Mouse (Mus musculus): Measurements from ENCODE around the gene Kif1b. TPM values are rescaled to one million over a fixed set of nuclear protein-coding genes. Genes with fewer than 3 reads are reported as not detected.

Gene Kif1b
- polyA plus RNA-seq, 1 experiment from 2014 or later: 5.5 TPM

DNA sequence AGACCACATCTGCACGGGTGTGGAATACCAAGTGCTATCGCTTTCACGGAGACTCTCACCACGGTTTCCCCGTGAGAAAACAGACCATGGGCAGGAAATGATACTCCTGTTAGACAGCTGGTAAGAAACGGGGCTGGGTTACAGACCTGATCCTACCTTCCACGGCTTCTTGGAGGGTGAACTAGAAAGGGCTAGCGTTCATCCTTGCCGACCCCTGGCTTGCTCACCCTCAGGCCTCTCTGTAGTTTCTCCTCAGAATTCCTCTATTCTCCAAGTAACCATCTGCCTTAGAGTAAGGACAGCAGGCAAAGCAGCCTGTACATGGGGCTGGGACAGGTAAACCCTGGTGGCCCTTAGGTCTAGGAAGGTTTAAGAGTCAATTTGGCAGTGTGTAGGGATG, 158.3 kb downstream of the Kif1b start:
- peak overlapping the region; percentile 58 for H3K27ac ChIP-seq (ENCODE audit: low read length)
- no peak overlapping the region for H3K9ac ChIP-seq (ENCODE audit: low read depth, low read length)
- peaks cover 14% of the 10 kb centered on the region for H3K4me1 ChIP-seq (ENCODE audit: control insufficient read depth, low read depth, low read length)
- ATAC-seq (ENCODE audit: low read depth): no peak
- no peaks in the 10 kb centered on the region for H3K9me3 ChIP-seq (replicated peaks; ENCODE audit: control insufficient read depth, low read length)
- H3K36me3 ChIP-seq (ENCODE audit: control insufficient read depth, insufficient read depth): peaks cover 19% of the 10 kb centered on the region
- H3K4me3 ChIP-seq (ENCODE audit: low read depth, low read length): no peak overlapping the region
- no peak overlapping the region for H3K4me2 ChIP-seq (ENCODE audit: low read depth, low read length)
- H3K27me3 ChIP-seq (ENCODE audit: control insufficient read depth, insufficient read depth, low read depth, low read length): no peaks in the 10 kb centered on the region
- 60% methylated on average over 9 of the region's 9 CpGs for WGBS (ENCODE audit: insufficient replicate concordance)

DNA sequence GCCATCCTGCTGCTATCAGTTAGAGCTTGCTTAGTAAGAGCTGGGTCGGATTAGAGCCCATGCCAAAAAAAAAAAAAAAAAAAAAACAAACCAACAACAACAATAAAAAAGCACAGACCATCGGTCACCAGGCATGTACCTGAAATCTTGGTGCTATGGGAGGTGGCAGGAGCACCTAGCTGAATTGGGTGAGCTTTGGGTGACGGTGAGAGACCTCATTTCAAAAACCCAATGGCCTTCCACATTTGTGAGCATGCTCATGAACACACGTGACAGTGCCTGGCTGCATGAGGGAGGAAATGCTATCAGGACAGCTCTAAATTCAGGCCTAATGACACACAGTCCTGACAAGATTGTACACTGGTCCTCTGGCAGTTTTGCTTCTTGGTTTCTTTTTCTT, 159.4 kb downstream of the Kif1b start:
- Histone ChIP-seq H3K27me3 (ENCODE audit: control insufficient read depth, insufficient read depth, low read depth, low read length) (no peaks in the 10 kb centered on the region), H3K4me2 (ENCODE audit: low read depth, low read length) (no peak overlapping the region), H3K9me3 (replicated peaks; ENCODE audit: control insufficient read depth, low read length) (no peaks in the 10 kb centered on the region), H3K27ac (ENCODE audit: low read length) (no peak overlapping the region), H3K4me3 (ENCODE audit: low read depth, low read length) (no peak overlapping the region), H3K36me3 (ENCODE audit: control insufficient read depth, insufficient read depth) (peaks cover 12% of the 10 kb centered on the region), H3K4me1 (ENCODE audit: control insufficient read depth, low read depth, low read length) (peaks cover 14% of the 10 kb centered on the region), H3K9ac (ENCODE audit: low read depth, low read length) (no peak overlapping the region)
- WGBS (ENCODE audit: insufficient replicate concordance): 50% methylated on average over 4 of the region's 4 CpGs
- ATAC-seq (ENCODE audit: low read depth): no peak

DNA sequence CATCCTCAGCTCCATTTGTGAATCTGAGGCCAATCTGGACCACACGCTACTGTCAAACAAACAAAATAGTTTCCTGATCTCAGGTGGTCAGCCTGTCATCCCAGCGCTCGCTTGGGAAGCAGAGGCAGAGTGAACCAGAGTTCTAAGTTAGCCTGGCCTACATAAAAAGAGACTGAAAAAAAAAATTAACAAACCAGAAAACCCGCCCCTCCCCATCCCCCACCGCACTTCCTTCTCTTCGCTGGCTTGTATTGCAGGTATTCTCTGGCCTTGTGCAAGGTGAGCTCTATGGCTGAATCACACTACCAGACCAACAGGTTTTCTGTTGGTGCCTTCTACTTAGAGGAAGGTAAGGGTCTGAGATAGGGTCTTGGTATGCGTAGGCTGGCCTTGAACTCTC, 160.0 kb downstream of the Kif1b start:
- no peaks in the 10 kb centered on the region for H3K9me3 ChIP-seq (replicated peaks; ENCODE audit: control insufficient read depth, low read length)
- peaks cover 14% of the 10 kb centered on the region for H3K4me1 ChIP-seq (ENCODE audit: control insufficient read depth, low read depth, low read length)
- WGBS (ENCODE audit: insufficient replicate concordance): 48% methylated on average over 7 of the region's 7 CpGs
- H3K9ac ChIP-seq (ENCODE audit: low read depth, low read length): no peak overlapping the region
- H3K27ac ChIP-seq (ENCODE audit: low read length): no peak overlapping the region
- peaks cover 8% of the 10 kb centered on the region for H3K36me3 ChIP-seq (ENCODE audit: control insufficient read depth, insufficient read depth)
- no peaks in the 10 kb centered on the region for H3K27me3 ChIP-seq (ENCODE audit: control insufficient read depth, insufficient read depth, low read depth, low read length)
- ATAC-seq (ENCODE audit: low read depth): no peak
- H3K4me3 ChIP-seq (ENCODE audit: low read depth, low read length): no peak overlapping the region
- no peak overlapping the region for H3K4me2 ChIP-seq (ENCODE audit: low read depth, low read length)

DNA sequence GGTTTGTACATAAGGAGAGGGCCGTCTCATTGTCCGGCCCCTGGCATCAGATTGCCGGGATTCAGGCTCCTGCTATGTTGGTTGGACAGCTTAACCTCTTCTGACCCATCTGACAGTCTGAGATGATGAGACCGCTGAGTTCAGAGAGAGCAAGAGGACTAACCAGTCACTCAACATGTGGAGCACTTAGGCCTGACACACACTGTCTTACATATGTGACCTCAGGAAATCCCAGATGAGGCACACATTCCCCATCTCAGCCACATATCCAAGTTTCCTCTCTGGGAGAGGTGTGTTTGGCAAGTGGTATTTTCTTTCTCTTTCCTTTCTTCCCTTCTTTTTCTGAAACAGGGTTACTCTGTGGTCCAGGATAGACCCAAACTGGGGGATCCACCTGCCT, 162.3 kb downstream of the Kif1b start:
- Histone ChIP-seq H3K9ac (ENCODE audit: low read depth, low read length) (no peak overlapping the region), H3K27ac (ENCODE audit: low read length) (no peak overlapping the region), H3K4me1 (ENCODE audit: control insufficient read depth, low read depth, low read length) (peaks cover 8% of the 10 kb centered on the region), H3K27me3 (ENCODE audit: control insufficient read depth, insufficient read depth, low read depth, low read length) (no peaks in the 10 kb centered on the region), H3K36me3 (ENCODE audit: control insufficient read depth, insufficient read depth) (no peaks in the 10 kb centered on the region), H3K4me2 (ENCODE audit: low read depth, low read length) (no peak overlapping the region), H3K9me3 (replicated peaks; ENCODE audit: control insufficient read depth, low read length) (no peaks in the 10 kb centered on the region), H3K4me3 (ENCODE audit: low read depth, low read length) (no peak overlapping the region)
- WGBS (ENCODE audit: insufficient replicate concordance): 74% methylated on average over 4 of the region's 4 CpGs
- ATAC-seq (ENCODE audit: low read depth): no peak

DNA sequence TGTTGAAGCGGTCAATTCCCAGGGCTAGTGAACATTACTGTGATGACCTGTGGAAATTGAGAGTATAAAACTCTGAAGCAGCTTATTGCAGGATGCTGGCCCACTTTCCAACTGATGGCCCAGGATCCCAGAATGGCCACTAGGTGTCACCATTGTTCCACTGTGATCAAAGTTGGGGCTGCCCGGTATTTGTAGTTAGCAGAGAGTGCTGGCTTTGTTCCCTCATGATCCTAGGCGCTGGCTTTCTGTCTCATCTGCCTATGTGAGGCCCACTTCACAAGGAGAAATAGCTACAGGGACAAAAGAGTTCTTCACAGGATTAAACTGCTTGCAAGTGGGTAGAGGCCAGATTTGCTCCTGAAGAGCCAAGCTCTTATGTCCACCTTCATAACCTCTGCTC, 163.0 kb downstream of the Kif1b start:
- H3K4me3 ChIP-seq (ENCODE audit: low read depth, low read length): no peak overlapping the region
- H3K27me3 ChIP-seq (ENCODE audit: control insufficient read depth, insufficient read depth, low read depth, low read length): no peaks in the 10 kb centered on the region
- H3K36me3 ChIP-seq (ENCODE audit: control insufficient read depth, insufficient read depth): no peaks in the 10 kb centered on the region
- WGBS (ENCODE audit: insufficient replicate concordance): 3% methylated on average over 3 of the region's 3 CpGs
- no peak overlapping the region for H3K27ac ChIP-seq (ENCODE audit: low read length)
- H3K9me3 ChIP-seq (replicated peaks; ENCODE audit: control insufficient read depth, low read length): no peaks in the 10 kb centered on the region
- peaks cover 7% of the 10 kb centered on the region for H3K4me1 ChIP-seq (ENCODE audit: control insufficient read depth, low read depth, low read length)
- ATAC-seq (ENCODE audit: low read depth): peak; percentile 39; the same call in 1 of the 2 replicates
- H3K9ac ChIP-seq (ENCODE audit: low read depth, low read length): no peak overlapping the region
- no peak overlapping the region for H3K4me2 ChIP-seq (ENCODE audit: low read depth, low read length)

DNA sequence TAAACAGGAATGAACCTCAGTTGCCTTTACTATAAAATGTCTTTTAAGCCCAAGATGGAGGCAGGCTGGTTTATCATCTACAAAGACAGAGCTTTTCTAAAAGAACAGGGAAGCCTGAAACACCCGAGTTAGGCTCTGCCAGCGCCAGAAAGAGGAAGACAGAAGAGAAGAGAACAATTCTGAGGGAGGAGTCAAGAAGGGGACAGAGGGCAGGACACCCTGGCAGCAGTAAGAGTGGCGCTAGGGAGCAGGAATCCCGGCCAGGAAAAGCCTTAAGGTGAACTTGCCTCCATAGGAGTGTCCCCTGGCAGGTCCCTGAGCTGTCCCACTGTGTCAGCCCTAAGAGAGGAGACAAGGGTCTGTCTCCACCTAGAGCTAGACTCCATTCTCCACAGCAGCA, 163.9 kb downstream of the Kif1b start:
- no peak overlapping the region for H3K27ac ChIP-seq (ENCODE audit: low read length)
- no peaks in the 10 kb centered on the region for H3K36me3 ChIP-seq (ENCODE audit: control insufficient read depth, insufficient read depth)
- no peak overlapping the region for H3K4me2 ChIP-seq (ENCODE audit: low read depth, low read length)
- H3K4me1 ChIP-seq (ENCODE audit: control insufficient read depth, low read depth, low read length): peaks cover 7% of the 10 kb centered on the region
- no peak for ATAC-seq (ENCODE audit: low read depth)
- no peaks in the 10 kb centered on the region for H3K27me3 ChIP-seq (ENCODE audit: control insufficient read depth, insufficient read depth, low read depth, low read length)
- no peak overlapping the region for H3K9ac ChIP-seq (ENCODE audit: low read depth, low read length)
- WGBS (ENCODE audit: insufficient replicate concordance): 14% methylated on average over 4 of the region's 4 CpGs
- no peaks in the 10 kb centered on the region for H3K9me3 ChIP-seq (replicated peaks; ENCODE audit: control insufficient read depth, low read length)
- H3K4me3 ChIP-seq (ENCODE audit: low read depth, low read length): no peak overlapping the region

DNA sequence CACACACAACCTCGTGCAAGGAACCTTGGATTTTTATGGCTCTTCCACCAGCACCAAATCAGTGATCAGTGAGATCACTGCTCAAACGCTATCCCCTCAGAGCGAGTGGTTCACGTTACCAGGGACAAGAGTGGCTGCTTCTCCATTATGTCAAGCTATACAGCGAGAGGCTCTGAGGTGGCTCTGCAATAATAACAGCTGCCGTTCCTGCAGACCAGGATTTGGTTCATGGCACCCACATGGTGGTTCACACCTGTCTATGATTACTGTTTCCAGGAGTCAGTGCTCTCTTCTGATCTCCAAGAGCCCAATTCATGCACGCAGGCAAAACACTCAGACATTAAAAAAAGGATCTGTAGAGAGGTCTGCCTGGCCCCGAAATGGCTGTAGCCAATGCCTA, 169.0 kb downstream of the Kif1b start:
- WGBS (ENCODE audit: insufficient replicate concordance): 70% methylated on average over 8 of the region's 8 CpGs
- no peak for ATAC-seq (ENCODE audit: low read depth)
- no peaks in the 10 kb centered on the region for H3K36me3 ChIP-seq (ENCODE audit: control insufficient read depth, insufficient read depth)
- no peak overlapping the region for H3K4me3 ChIP-seq (ENCODE audit: low read depth, low read length)
- H3K4me1 ChIP-seq (ENCODE audit: control insufficient read depth, low read depth, low read length): peaks cover 8% of the 10 kb centered on the region
- H3K9me3 ChIP-seq (replicated peaks; ENCODE audit: control insufficient read depth, low read length): no peaks in the 10 kb centered on the region
- no peak overlapping the region for H3K4me2 ChIP-seq (ENCODE audit: low read depth, low read length)
- no peaks in the 10 kb centered on the region for H3K27me3 ChIP-seq (ENCODE audit: control insufficient read depth, insufficient read depth, low read depth, low read length)
- no peak overlapping the region for H3K9ac ChIP-seq (ENCODE audit: low read depth, low read length)
- no peak overlapping the region for H3K27ac ChIP-seq (ENCODE audit: low read length)

DNA sequence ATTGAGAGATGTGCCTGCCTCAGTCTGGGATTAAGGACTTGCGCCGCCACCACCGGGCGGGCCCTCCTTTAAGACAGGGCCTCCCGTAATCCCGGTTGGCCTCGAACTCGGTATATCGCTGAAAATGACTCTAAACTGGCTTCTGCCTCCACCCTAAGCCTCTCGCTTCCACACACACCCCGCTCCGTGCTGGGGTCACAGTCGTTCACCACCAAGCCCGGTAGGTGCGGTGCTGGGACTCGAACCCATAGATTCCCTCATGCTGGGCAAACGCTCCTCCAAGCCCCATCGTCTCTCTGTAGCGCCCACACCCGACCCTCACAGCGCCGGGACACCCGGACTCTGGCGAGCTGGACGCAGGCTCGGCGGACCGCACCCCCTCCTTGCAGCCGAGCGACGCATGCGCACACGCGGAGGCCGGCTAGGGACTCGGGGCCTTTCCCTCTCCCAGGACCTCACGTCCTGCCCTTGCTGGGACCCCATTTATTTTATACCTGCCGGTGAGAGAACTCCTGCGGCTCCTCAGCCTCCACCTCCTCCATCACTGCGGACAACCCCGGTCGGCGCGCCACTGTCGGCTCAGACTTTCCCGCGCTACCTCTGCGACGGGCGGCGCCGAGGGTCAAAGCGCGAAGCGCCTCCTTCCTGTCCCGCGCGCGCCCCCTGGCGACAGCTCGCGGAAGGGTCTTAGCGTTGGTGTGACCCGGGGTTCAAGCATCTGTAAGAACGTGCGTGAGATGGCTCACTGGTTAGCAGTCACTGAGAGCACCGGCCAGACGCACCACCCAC, 170.3 kb downstream of the Kif1b start, which contains the start of gene Cenps:
TSS of gene Cenps (minus strand) at position 648 of the 789 bp plus-strand sequence.
- ATAC-seq (ENCODE audit: low read depth): peak; percentile 87
- Histone ChIP-seq H3K4me1 (ENCODE audit: control insufficient read depth, low read depth, low read length) (peaks cover 8% of the 10 kb centered on the region), H3K4me3 (ENCODE audit: low read depth, low read length) (peak within 1 kb of the TSS; percentile 80), H3K9ac (ENCODE audit: low read depth, low read length) (peak within 1 kb of the TSS; percentile 76), H3K27ac (ENCODE audit: low read length) (peak within 1 kb of the TSS; percentile 76), H3K9me3 (replicated peaks; ENCODE audit: control insufficient read depth, low read length) (no peaks in the 10 kb centered on the region), H3K36me3 (ENCODE audit: control insufficient read depth, insufficient read depth) (no peaks in the 10 kb centered on the region), H3K27me3 (ENCODE audit: control insufficient read depth, insufficient read depth, low read depth, low read length) (no peaks in the 10 kb centered on the region), H3K4me2 (ENCODE audit: low read depth, low read length) (peak within 1 kb of the TSS; percentile 89)
- under 1% methylated on average over 68 of the region's 68 CpGs for WGBS (ENCODE audit: insufficient replicate concordance)

DNA sequence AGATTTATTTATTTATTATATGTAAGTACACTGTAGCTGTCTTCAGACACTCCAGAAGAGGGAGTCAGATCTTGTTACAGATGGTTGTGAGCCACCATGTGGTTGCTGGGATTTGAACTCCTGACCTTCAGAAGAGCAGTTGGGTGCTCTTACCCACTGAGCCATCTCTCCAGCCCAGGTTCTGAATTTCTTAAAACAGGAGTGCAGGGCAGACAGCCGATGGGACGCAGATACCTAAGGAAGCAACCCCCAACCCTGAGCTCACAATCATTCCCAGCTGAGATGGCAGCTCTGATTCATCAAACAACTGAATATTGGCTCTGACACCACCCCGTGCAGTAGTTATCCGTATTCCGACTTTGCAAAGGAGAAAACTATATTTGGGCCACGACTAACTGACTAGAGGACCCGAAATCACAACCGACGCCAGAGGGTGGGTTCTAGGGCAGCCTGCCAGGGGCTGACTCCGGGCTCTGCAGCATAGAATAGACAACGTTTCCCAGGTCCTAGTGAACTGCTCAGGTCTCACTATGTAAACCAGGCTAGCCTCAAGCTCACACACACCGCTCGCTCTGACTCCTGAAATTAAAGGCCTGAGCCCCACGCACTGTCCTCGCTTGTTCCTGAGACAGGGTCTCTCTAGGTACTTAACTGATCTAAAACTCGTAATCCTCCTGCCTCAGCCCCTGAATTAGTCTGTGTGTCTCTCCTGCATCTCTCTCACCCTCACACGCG, 171.2 kb downstream of the Kif1b start:
- ATAC-seq (ENCODE audit: low read depth): no peak
- 67% methylated on average over 18 of the region's 18 CpGs for WGBS (ENCODE audit: insufficient replicate concordance)
- Histone ChIP-seq H3K9me3 (replicated peaks; ENCODE audit: control insufficient read depth, low read length) (no peaks in the 10 kb centered on the region), H3K4me1 (ENCODE audit: control insufficient read depth, low read depth, low read length) (peaks cover 8% of the 10 kb centered on the region), H3K4me3 (ENCODE audit: low read depth, low read length) (peak overlapping the region; percentile 80), H3K27ac (ENCODE audit: low read length) (no peak overlapping the region), H3K27me3 (ENCODE audit: control insufficient read depth, insufficient read depth, low read depth, low read length) (no peaks in the 10 kb centered on the region), H3K36me3 (ENCODE audit: control insufficient read depth, insufficient read depth) (no peaks in the 10 kb centered on the region), H3K4me2 (ENCODE audit: low read depth, low read length) (peak overlapping the region; percentile 89), H3K9ac (ENCODE audit: low read depth, low read length) (peak overlapping the region; percentile 76)

All from liver, embryonic 16.5 days (tissue).